Mouse (Mus musculus) hematopoietic stem cell, adult 5-6 weeks (primary cell): ENCODE measurements around the gene Phf11d. TPM values are rescaled to one million over a fixed set of nuclear protein-coding genes. Genes with fewer than 3 reads are reported as not detected.
"Not testable (repeated sequence)": the region's sequence is repeated elsewhere in the genome, so short reads cannot be mapped to it uniquely, and the experiment has no call there.

ENCODE experiments used
- ATAC-seq, 2 experiments: fragments of 125-278 bp in 1 of 2; replicated peaks in 1 of 2; 2 replicates each; pipeline ENCODE4 v1.8.0; 2016 to 2017; ENCODE audit warnings: inconsistent platforms in 2 of 2, mild to moderate bottlenecking in 2 of 2, moderate number of reproducible peaks in 2 of 2, low read depth in 1 of 2, moderate TSS enrichment in 1 of 2; ENCODE audit not compliant: low FRiP score in 2 of 2, poor library complexity in 2 of 2, severe bottlenecking in 2 of 2, insufficient read depth in 1 of 2, low TSS enrichment in 1 of 2
- total RNA-seq: library from RNA; stranded (forward); fragments of 172-1452, 232-1000 nt; gene quantifications from 2 replicates; pipeline ENCODE4 v1.2.3, GENCODE M21; 2017

Phf11d gene
- 4.8 and 12.1 TPM in 2 replicates for total RNA-seq

GRCm38 (mm10) chr14:59365244-59365644, at the start of gene Phf11d:
TSS of gene Phf11d (minus strand) at chr14:59365470.
- no peak for ATAC-seq

DNA sequence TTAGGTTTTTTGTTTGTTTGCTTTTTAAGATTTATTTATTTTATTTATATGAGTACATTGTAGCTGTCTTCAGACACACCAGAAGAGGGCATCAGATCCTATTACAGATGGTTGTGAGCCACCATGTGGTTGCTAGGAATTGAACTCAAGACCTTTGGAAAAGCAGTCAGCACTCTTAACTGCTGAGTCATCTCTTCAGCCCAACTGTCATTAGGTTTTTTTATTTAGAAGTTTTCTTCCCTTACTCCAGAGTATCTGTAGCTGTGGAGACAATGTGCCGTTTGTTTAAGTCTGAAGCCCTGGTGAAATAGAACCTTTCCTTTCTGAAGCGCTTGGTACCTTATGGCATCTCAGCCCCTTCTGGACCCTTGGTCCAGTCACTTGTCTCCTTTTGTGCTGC, 49.7 kb upstream of the Phf11d start:
- ATAC-seq = not testable (repeated sequence)

DNA sequence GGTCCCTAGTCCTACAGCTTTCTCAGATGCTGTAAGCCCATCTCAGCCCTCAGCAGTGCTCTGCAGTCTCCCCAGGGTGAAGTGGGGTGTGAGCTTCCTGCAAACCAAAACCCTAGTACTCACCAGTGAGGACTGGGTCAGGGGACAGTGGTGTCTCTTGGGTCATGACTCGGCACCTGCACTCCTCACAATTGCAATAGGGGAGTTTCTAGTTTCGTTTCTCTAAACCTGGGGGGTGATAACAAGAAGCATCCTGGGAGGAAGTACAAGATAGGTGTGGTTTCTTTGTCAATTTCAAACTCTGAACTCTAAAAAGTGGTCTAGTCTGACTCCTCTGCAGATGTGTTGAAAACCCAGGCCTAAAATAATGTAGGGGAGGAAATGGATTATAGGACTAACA, 31.7 kb upstream of the Phf11d start:
- ATAC-seq = peak; percentile 53 to 62; a peak in 2 of 4 replicates

- ATAC-seq = no peak
Observed at GRCm38 (mm10) chr14:59395281-59395680, 30.0 kb upstream of the Phf11d start, which contains the start of gene Phf11c. TSS of gene Phf11c (minus strand) at chr14:59395381.

DNA sequence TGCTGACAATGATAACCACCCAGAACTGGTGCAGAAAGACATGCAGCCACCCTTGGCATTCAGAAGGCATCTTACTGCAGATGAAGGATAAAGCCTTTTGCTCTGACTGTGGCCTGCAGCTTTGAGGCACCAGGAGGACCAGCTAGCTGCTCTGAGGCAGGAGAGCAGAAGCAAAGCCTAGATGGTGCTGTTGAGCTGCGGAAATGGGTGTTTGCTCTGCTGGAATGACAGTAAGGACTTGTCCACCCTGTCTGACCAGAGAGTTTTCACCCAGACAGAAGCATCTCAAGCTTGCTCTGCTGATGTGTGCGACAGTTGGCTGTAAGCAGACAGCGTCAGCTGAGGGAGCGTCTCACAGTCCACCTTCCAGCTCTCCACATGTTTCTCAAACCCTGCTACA, 24.9 kb upstream of the Phf11d start:
- not testable (repeated sequence) for ATAC-seq

- ATAC-seq = no peak
Observed at GRCm38 (mm10) chr14:59389532-59389931, 24.3 kb upstream of the Phf11d start.

DNA sequence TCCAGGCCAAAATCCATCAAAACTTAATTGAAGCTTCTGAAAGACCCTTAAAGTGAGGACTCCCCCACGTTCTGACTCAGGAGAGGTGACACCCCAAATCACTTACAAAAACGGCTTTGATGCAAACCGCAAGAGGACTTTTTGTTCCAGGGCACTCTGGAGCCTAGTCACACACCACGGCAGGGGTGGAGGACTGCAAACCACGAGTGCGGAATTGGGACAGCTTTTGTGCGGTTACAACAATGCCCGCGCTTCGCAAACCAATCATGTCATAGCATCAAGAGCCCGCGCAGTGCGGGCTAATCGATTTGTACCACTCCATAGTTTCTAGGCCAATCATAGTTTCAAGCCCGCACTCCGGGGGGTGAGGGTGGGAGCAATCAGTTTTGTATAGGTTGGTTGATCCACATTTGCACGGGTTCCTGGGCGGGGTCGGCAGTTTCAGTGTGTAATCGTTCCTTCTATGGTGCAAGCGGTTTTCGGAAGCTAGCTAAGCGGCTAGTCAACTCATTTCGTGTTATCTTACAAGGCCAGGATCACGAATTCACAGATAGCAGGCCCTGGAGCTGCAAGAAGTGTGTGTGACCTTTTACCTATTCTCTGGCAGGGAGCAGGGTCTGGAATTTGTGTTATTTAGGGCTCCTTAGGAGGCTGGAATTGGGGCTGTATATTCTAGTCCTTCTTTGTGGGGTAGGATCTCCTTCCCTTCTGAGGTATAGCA, 5.2 kb upstream of the Phf11d start:
- no peak for ATAC-seq

GRCm38 (mm10) chr14:59366386-59367105, 1.3 kb upstream of the Phf11d start:
- ATAC-seq = no peak

DNA sequence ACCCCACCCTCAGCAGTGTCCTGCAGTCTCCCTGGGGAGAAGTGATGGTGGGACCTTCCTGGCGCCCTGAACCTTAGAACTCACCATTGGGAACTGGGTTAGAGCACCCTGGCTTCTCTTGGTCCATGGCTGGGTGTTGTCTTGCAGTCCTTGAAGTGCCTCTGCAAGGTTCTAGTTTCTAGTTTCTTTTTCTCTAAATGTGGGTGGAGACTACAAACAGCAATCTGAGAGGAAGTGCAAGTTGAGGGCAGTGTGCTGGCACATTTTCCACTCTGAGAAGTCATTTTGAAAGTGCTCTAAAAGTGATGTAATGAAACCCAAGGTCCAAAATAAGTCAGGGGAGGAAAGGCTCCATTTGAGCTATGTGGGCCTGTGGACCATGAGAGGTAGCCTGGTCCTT, 24.1 kb downstream of the Phf11d start, which contains the start of gene Phf11b:
Gene Phf11b (minus strand): TSS at position 163 of the 400 bp plus-strand sequence.
- peak; percentile 91 to 96 for ATAC-seq

- no peak for ATAC-seq
Observed at GRCm38 (mm10) chr14:59339541-59339940, 25.7 kb downstream of the Phf11d start.

DNA sequence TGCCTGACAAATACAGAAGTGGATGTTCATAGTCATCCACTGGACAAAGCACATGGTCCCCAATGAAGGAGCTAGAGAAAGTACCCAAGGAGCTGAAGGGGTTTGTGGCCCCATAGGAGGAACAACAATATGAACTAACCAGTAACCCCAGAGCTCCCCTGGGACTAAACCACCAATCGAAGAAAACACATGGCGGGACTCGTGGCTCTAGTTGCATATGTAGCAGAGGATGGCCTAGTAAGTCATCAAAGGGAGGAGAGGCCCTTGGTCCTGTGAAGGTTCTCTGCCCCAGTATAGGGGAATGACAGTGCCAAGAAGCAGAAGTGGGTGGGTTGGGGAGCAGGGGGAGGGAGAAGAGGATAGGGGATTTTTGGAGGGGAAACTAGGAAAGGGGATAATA, 29.2 kb downstream of the Phf11d start:
- ATAC-seq = not testable (repeated sequence)

- not testable (repeated sequence) for ATAC-seq
Observed at GRCm38 (mm10) chr14:59330499-59330898, 34.8 kb downstream of the Phf11d start.

GRCm38 (mm10) chr14:59319970-59320369, 45.3 kb downstream of the Phf11d start:
- ATAC-seq = not testable (repeated sequence)

DNA sequence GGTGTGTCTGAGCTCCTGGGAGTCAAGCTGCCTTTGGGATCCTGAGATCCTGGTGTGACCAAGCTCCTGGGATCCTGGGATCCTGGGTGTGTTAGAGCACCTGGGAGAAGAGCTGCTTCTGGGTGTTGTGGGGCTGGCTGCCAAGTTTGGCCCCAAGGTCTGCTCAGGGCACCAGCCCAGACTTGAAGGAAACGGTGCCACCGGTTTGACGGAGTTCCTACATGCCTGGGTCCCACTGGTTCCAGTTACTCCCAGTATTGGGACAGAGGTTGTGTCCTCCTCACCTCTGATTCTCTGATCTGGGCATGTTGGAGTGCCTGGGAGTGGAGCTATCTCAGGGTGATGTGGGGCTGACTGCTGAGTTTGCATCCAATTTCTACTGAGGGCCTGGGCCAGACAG, 46.2 kb downstream of the Phf11d start:
- not testable (repeated sequence) for ATAC-seq

Other genes starting within 250 kb of the Phf11d start
- not detected in 2 replicates for gene 1700129C05Rik, start 222.6 kb downstream of the Phf11d start, total RNA-seq
- gene Gm5142, start 186.7 kb downstream of the Phf11d start, total RNA-seq = not detected in 2 replicates
- 29.6 and 32.1 TPM in 2 replicates for gene Rcbtb1, start 164.3 kb downstream of the Phf11d start, total RNA-seq
- gene Gm6904, start 105.3 kb downstream of the Phf11d start, total RNA-seq = not detected in 2 replicates
- gene Phf11a, start 67.9 kb downstream of the Phf11d start, total RNA-seq = 0.55 and 1.9 TPM in 2 replicates
- gene Phf11b, start 24.1 kb downstream of the Phf11d start, total RNA-seq = 25.4 and 27.3 TPM in 2 replicates
- 1.5 and 1.7 TPM in 2 replicates for gene Phf11c, start 29.9 kb upstream of the Phf11d start, total RNA-seq
- 22.6 and 25.7 TPM in 2 replicates for gene Setdb2, start 75.4 kb upstream of the Phf11d start, total RNA-seq
- 29.5 and 36.4 TPM in 2 replicates for gene Cab39l, start 75.5 kb upstream of the Phf11d start, total RNA-seq
- 24.8 and 31.5 TPM in 2 replicates for gene Cdadc1, start 232.5 kb upstream of the Phf11d start, total RNA-seq